Mouse (Mus musculus): ENCODE measurements at regions not wholly inside any gene's neighbourhood (a gene's known extent, or its start where the extent isn't known, plus 50 kb on each side); places are given as distances from the start of the nearest gene placed in this dataset.
A peak's percentile ranks its signal among the peaks of the same experiment; 100 is the strongest.

DNA sequence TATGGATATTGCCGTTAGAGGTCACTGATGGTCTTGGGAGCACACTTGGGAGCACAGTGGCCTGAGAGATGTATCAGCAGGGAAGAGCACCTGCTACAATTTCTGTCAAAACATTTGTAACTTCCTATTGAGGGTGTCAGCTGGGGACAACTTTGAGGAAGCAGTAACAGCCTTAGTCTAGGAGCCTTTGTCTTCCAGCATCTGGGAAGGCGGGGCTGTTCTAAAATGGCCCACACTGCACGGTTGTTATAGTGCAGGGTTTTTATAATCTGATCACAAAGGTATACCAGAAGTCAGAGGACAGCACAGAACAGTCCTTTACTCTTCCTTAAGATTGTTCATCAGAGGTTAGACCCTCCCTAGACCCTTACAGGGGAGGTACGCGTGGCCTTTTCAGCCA is 152.3 kb downstream of the Hibadh start:
- WGBS = 89% methylated on average over 5 of the region's 5 CpGs
- Histone ChIP-seq H3K27ac (replicated peaks; ENCODE audit: insufficient read depth, low read depth, low read length) (no peak overlapping the region), H3K9ac (ENCODE audit: low read depth, low read length) (no peak overlapping the region), H3K79me2 (ENCODE audit: control insufficient read depth, insufficient read depth, low read length) (no peaks in the 10 kb centered on the region), H3K4me3 (ENCODE audit: insufficient read depth, low read depth, low read length) (no peak overlapping the region), H3K36me3 (ENCODE audit: control insufficient read depth, insufficient read depth, low read length) (no peaks in the 10 kb centered on the region), H3K4me1 (ENCODE audit: control insufficient read depth, insufficient read depth, low read length) (peaks cover 4% of the 10 kb centered on the region; the same call in 1 of the 2 replicates), H3K27me3 (ENCODE audit: control insufficient read depth, insufficient read depth, low read length) (no peaks in the 10 kb centered on the region)
- no peak for DNase-seq (ENCODE audit: extremely low read depth, low read depth, low spot score)
- TF ChIP-seq CTCF (IDR thresholded peaks at IDR 0.05; ENCODE audit: low read depth, low read length) (no peak), POLR2A (IDR thresholded peaks at IDR 0.05; ENCODE audit: extremely low read depth, insufficient read depth, low read length) (no peak)

DNA sequence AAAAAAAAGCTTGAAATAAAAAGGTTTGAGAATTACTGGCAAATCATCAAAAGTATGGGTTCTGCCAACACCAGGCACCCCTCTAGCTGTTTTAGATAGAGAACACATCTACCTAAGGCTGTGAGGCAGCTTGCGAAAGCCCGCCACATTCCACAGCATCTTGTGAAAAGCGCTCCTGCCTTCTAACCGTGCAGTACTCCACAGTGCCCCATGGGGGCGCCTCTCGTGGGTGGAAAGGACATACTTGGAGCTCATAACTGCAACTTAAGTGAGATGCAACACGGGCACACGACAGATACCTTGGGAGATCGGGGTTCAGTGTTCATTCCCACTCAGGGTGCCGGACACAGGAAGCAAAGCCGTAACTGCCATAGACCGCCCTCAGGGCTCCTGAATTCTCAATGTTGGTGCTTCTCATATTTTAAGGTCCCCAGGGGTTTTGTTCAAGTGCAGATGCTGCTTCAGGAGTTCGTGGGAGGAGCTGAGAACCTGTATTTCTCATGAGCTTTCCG is 149.9 kb downstream of the Hibadh start:
- WGBS = 81% methylated on average over 14 of the region's 14 CpGs
- H3K4me1 ChIP-seq (ENCODE audit: control insufficient read depth, insufficient read depth, low read length) = peaks cover 2% of the 10 kb centered on the region; the same call in 1 of the 2 replicates

DNA sequence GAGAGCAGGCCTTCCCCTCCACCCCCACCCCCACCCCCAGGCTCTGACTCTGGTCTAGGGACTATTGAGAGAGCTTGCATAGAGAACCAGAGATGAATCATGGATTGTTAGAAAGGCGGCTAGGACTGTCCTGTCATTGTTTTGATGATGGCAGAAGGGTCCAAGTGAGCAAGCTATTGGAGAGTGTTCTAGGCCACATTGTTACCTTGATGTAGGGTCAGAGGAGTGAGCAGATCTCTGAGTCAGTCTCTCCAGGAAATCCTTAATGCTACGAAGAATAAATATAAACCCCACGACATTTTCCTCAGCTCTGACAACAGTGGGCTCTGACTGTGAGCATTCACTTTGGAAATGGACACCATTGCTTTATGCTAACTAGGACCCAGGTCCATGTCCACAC is 144.9 kb downstream of the Hibadh start:
- TF ChIP-seq POLR2A (IDR thresholded peaks at IDR 0.05; ENCODE audit: extremely low read depth, insufficient read depth, low read length) (no peak), CTCF (IDR thresholded peaks at IDR 0.05; ENCODE audit: low read depth, low read length) (no peak)
- Histone ChIP-seq H3K9ac (ENCODE audit: low read depth, low read length) (no peak overlapping the region), H3K4me1 (ENCODE audit: control insufficient read depth, insufficient read depth, low read length) (no peaks in the 10 kb centered on the region), H3K27me3 (ENCODE audit: control insufficient read depth, insufficient read depth, low read length) (no peaks in the 10 kb centered on the region), H3K27ac (replicated peaks; ENCODE audit: insufficient read depth, low read depth, low read length) (no peak overlapping the region), H3K4me3 (ENCODE audit: insufficient read depth, low read depth, low read length) (no peak overlapping the region), H3K36me3 (ENCODE audit: control insufficient read depth, insufficient read depth, low read length) (no peaks in the 10 kb centered on the region), H3K79me2 (ENCODE audit: control insufficient read depth, insufficient read depth, low read length) (no peaks in the 10 kb centered on the region)
- no peak for DNase-seq (ENCODE audit: extremely low read depth, low read depth, low spot score)
- 83% methylated on average over 3 of the region's 3 CpGs for WGBS

More for the DNA sequence above, 149.9 kb downstream of the Hibadh start:
- Histone ChIP-seq H3K4me3 (ENCODE audit: insufficient read depth, low read depth, low read length) (no peak overlapping the region), H3K27ac (replicated peaks; ENCODE audit: insufficient read depth, low read depth, low read length) (no peak overlapping the region), H3K27me3 (ENCODE audit: control insufficient read depth, insufficient read depth, low read length) (no peaks in the 10 kb centered on the region), H3K79me2 (ENCODE audit: control insufficient read depth, insufficient read depth, low read length) (no peaks in the 10 kb centered on the region), H3K36me3 (ENCODE audit: control insufficient read depth, insufficient read depth, low read length) (no peaks in the 10 kb centered on the region), H3K9ac (ENCODE audit: low read depth, low read length) (no peak overlapping the region)
- TF ChIP-seq CTCF (IDR thresholded peaks at IDR 0.05; ENCODE audit: low read depth, low read length) (0 out of 2 replicates have a peak, but pooled peaks have one; percentile 2), POLR2A (IDR thresholded peaks at IDR 0.05; ENCODE audit: extremely low read depth, insufficient read depth, low read length) (no peak)
- no peak for DNase-seq (ENCODE audit: extremely low read depth, low read depth, low spot score)

DNA sequence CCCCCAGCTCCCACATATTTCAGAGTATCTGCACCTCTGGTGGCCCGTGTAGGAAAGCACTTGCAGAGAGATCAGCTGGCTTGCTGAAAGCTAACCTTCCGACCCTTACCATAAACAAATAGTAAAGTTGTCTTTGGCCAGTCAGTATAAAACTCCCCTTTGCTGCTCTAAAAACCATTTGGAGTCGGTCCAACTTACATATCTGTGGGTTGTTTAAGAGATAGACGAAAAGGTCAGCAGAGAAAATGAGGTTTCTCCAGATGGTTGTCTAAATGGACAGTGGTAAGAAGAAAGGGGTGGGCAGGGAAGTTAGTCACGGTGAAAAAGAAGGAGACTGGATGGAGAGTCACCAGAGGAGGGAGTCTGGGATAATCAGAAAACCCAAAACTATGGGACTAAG is 144.3 kb downstream of the Hibadh start:
- TF ChIP-seq POLR2A (IDR thresholded peaks at IDR 0.05; ENCODE audit: extremely low read depth, insufficient read depth, low read length) = no peak
- Histone ChIP-seq H3K4me3 (ENCODE audit: insufficient read depth, low read depth, low read length) (no peak overlapping the region), H3K9ac (ENCODE audit: low read depth, low read length) (no peak overlapping the region), H3K36me3 (ENCODE audit: control insufficient read depth, insufficient read depth, low read length) (no peaks in the 10 kb centered on the region), H3K27me3 (ENCODE audit: control insufficient read depth, insufficient read depth, low read length) (no peaks in the 10 kb centered on the region), H3K27ac (replicated peaks; ENCODE audit: insufficient read depth, low read depth, low read length) (no peak overlapping the region), H3K4me1 (ENCODE audit: control insufficient read depth, insufficient read depth, low read length) (no peaks in the 10 kb centered on the region), H3K79me2 (ENCODE audit: control insufficient read depth, insufficient read depth, low read length) (no peaks in the 10 kb centered on the region)
- DNase-seq (ENCODE audit: extremely low read depth, low read depth, low spot score) = no peak
- 49% methylated on average over 5 of the region's 5 CpGs for WGBS
